Mouse (Mus musculus) lung, postnatal 0 days (tissue): Measurements from ENCODE around the gene Aamp.

ENCODE experiments used
- CTCF ChIP-seq: IDR thresholded peaks from 2 replicates; pipeline ENCODE4 v1.5.1; 2016; ENCODE audit warnings: antibody characterized with exemption, mild to moderate bottlenecking
- EP300 ChIP-seq: IDR thresholded peaks from 2 replicates; pipeline ENCODE4 v1.6.1; 2016; ENCODE audit warnings: antibody characterized with exemption, mild to moderate bottlenecking, control low read depth

- no peak for TF ChIP-seq EP300
- TF ChIP-seq CTCF = no peak
These were observed 3.8 kb downstream of the Aamp start for GRCm38 (mm10) chr1:74280591-74281325.
